ENCODE assay signal across 10 mouse cellular contexts in the genomic region with DNA sequence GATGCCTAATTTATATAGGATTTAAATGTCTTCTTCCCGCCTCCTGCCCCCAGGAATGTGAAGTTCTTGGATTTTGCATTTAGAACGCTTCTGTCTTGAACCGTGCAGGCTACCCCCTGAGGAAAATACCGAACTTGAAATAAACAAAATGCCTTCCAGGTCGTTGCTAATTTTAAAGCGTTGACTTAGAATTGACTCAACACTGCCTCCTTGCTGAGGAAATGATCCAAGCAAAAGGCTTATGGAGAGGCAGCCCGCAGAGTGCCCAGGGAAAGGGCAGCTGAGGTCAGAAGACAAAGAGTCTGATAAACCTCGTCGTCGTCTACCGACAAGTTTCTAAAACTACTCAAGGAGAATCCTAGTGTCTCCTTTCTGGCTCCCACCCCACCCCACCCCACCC. TPM values are rescaled to one million over a fixed set of nuclear protein-coding genes. Genes with fewer than 3 reads are reported as not detected.
DNase-seq lines count a peak whose midpoint lies in the region; ATAC-seq and TF ChIP-seq lines count a peak whose summit lies in the region.
"Had no signal": no experiment of that assay in that cellular context is flagged by ENCODE, and none has a peak within 500 bp of the region (broad histone marks: within the 10 kb centered on the region; RNA-seq: fewer than 3 reads in every experiment).

No protein-coding gene starts in this region.

- TF ChIP-seq POLR2A in kidney, adult 2 months (IDR thresholded peaks at IDR 0.05; ENCODE audit: low read depth, low read length), result no peak

- no peaks in the 10 kb centered on the region for H3K36me3 ChIP-seq in kidney, adult 2 months (ENCODE audit: control insufficient read depth, insufficient read depth, low read length)
- no peaks in the 10 kb centered on the region for H3K36me3 ChIP-seq in kidney, embryonic 16.5 days (ENCODE audit: insufficient read depth, low read length)
- H3K36me3 ChIP-seq in hindbrain, embryonic 14.5 days (replicated peaks; ENCODE audit: control insufficient read depth, insufficient read depth), result no peaks in the 10 kb centered on the region

- no peak overlapping the region for H3K27ac ChIP-seq in kidney, adult 2 months (ENCODE audit: insufficient read depth, low read depth, low read length)
- no peak overlapping the region for H3K27ac ChIP-seq in kidney, embryonic 16.5 days (ENCODE audit: low read length)
- H3K27ac ChIP-seq in hindbrain, embryonic 14.5 days, result no peak overlapping the region

- H3K27me3 ChIP-seq in kidney, adult 2 months (replicated peaks; ENCODE audit: control insufficient read depth, insufficient read depth, low read length), result no peaks in the 10 kb centered on the region
- no peaks in the 10 kb centered on the region; the same call in 1 of the 2 replicates for H3K27me3 ChIP-seq in kidney, embryonic 16.5 days (ENCODE audit: insufficient read depth, low read length)
- no peaks in the 10 kb centered on the region for H3K27me3 ChIP-seq in hindbrain, embryonic 14.5 days (ENCODE audit: control insufficient read depth, insufficient read depth, low read length)

- peak; percentile 58 for DNase-seq in kidney, adult 2 months
- DNase-seq in NIH3T3 (ENCODE audit: low read depth), result peak; percentile 57
- peak; percentile 30 for DNase-seq in embryo, embryonic 9.5 days (ENCODE audit: extremely low spot score)
- peak; percentile 61 to 73 for DNase-seq in kidney, postnatal 36 days
- DNase-seq in frontal cortex, adult 2 months (ENCODE audit: extremely low spot score in 1 of 2, low spot score in 1 of 2), result no peak
- DNase-seq in hindbrain, embryonic 14.5 days (ENCODE audit: low spot score), result no peak
- DNase-seq in layer of hippocampus, adult 8-10 months (ENCODE audit: low spot score in 2 of 2), result no peak
- DNase-seq: right cerebral cortex, adult 18-20 months had no signal

- H3K4me3 ChIP-seq in kidney, adult 2 months (ENCODE audit: insufficient read depth, low read depth, low read length), result no peak overlapping the region
- no peak overlapping the region for H3K4me3 ChIP-seq in kidney, embryonic 16.5 days (ENCODE audit: low read length)
- H3K4me3 ChIP-seq in hindbrain, embryonic 14.5 days (replicated peaks; ENCODE audit: low read length), result no peak overlapping the region
- H3K4me3 ChIP-seq: erythroblast, embryonic 14.5 days had no signal

- no peak overlapping the region for H3K4me2 ChIP-seq in kidney, embryonic 16.5 days (replicated peaks; ENCODE audit: low read depth, low read length)
- H3K4me2 ChIP-seq in hindbrain, embryonic 14.5 days (replicated peaks), result no peak overlapping the region

- H3K9me3 ChIP-seq in kidney, embryonic 16.5 days (ENCODE audit: low read length), result no peaks in the 10 kb centered on the region
- H3K9me3 ChIP-seq in hindbrain, embryonic 14.5 days (ENCODE audit: control insufficient read depth, low read length), result no peaks in the 10 kb centered on the region

- no peak overlapping the region for H3K9ac ChIP-seq in kidney, embryonic 16.5 days (replicated peaks; ENCODE audit: low read length)
- no peak overlapping the region for H3K9ac ChIP-seq in hindbrain, embryonic 14.5 days

- TF ChIP-seq CTCF in kidney, adult 2 months (conservative IDR thresholded peaks at IDR 0.05; ENCODE audit: insufficient read depth, insufficient read length, low read depth, low read length), result peak; percentile 61

- WGBS in kidney, adult 2 months, result 8% methylated on average over 11 of the region's 11 CpGs
- WGBS in kidney, embryonic 16.5 days, result 16% methylated on average over 11 of the region's 11 CpGs
- 14% methylated on average over 11 of the region's 11 CpGs for WGBS in hindbrain, embryonic 14.5 days

- H3K4me1 ChIP-seq in kidney, adult 2 months (ENCODE audit: control insufficient read depth, insufficient read depth, low read length), result peaks cover 10% of the 10 kb centered on the region
- H3K4me1 ChIP-seq in kidney, embryonic 16.5 days (ENCODE audit: insufficient read depth, low read length), result peaks cover 18% of the 10 kb centered on the region
- peaks cover 21% of the 10 kb centered on the region for H3K4me1 ChIP-seq in hindbrain, embryonic 14.5 days (replicated peaks; ENCODE audit: control insufficient read depth, insufficient read depth, low read length)

- no peak for ATAC-seq in kidney, embryonic 16.5 days (ENCODE audit: low FRiP score, low TSS enrichment)
- ATAC-seq in hindbrain, embryonic 14.5 days (ENCODE audit: low FRiP score), result no peak

RNA-seq across cellular contexts. Expression of a gene that starts 2.7 kb away (rescaled TPM):
- 107 and 118 TPM in 2 replicates for polyA plus RNA-seq in kidney, adult 2 months (2012; rRNA removed)
- polyA plus RNA-seq in kidney, embryonic 16.5 days (2015; fragmentation: Nextera tagmentation; extraction: Ambion mirVana), result 65.9 and 69.1 TPM in 2 replicates
- 333 and 348 TPM in 2 replicates for polyA plus RNA-seq in frontal cortex, adult 2 months (2012; rRNA removed)
- polyA plus RNA-seq in hindbrain, embryonic 14.5 days (2014; fragmentation: Nextera tagmentation; extraction: Ambion mirVana), result 81.7 and 91.6 TPM in 2 replicates
- total RNA-seq in layer of hippocampus, adult 8-10 months (2022), result 100 to 1,000 TPM; 346 to 399 (median 369) TPM

Comparison
In these comparisons a context has a peak if more than half of its experiments do, and no peak if none do; other contexts are left out.
1. DNase-seq: peak in kidney, adult 2 months (single experiment), NIH3T3 (single experiment), embryo, embryonic 9.5 days (single experiment) and kidney, postnatal 36 days (2 of 2); none in frontal cortex, adult 2 months (0 of 2), hindbrain, embryonic 14.5 days (single experiment) and layer of hippocampus, adult 8-10 months (0 of 2).